Mouse (Mus musculus): Measurements from ENCODE around the gene Rpl36a.
"Not testable (repeated sequence)": the region's sequence is repeated elsewhere in the genome, so short reads cannot be mapped to it uniquely, and the experiment has no call there.

Rpl36a gene

GRCm38 (mm10) chrX:134585103-134586002 lies at the start of gene Rpl36a:
Gene Rpl36a (plus strand): TSS chrX:134585654.
- DNase-seq (ENCODE audit: low spot score): peak; percentile 83

GRCm38 (mm10) chrX:134539795-134540194 lies 45.7 kb upstream of the Rpl36a start:
- not testable (repeated sequence) for DNase-seq (ENCODE audit: low spot score)

GRCm38 (mm10) chrX:134540414-134541135 lies 44.9 kb upstream of the Rpl36a start:
- no peak for DNase-seq (ENCODE audit: low spot score)

GRCm38 (mm10) chrX:134541145-134541954 lies 44.1 kb upstream of the Rpl36a start, which contains the start of gene Timm8a1:
Gene Timm8a1 (minus strand): TSS chrX:134541865.
- DNase-seq (ENCODE audit: low spot score): no peak

GRCm38 (mm10) chrX:134541955-134542308 lies 43.5 kb upstream of the Rpl36a start:
- DNase-seq (ENCODE audit: low spot score): no peak

- DNase-seq (ENCODE audit: low spot score): no peak
These were observed 38.1 kb upstream of the Rpl36a start for GRCm38 (mm10) chrX:134547330-134547729.

GRCm38 (mm10) chrX:134550903-134551302 lies 34.6 kb upstream of the Rpl36a start:
- peak; percentile 38 for DNase-seq (ENCODE audit: low spot score)

GRCm38 (mm10) chrX:134553326-134553725 lies 32.1 kb upstream of the Rpl36a start:
- no peak for DNase-seq (ENCODE audit: low spot score)

GRCm38 (mm10) chrX:134554425-134554824 lies 31.0 kb upstream of the Rpl36a start:
- no peak for DNase-seq (ENCODE audit: low spot score)

- DNase-seq (ENCODE audit: low spot score): no peak
These were observed 21.1 kb upstream of the Rpl36a start for GRCm38 (mm10) chrX:134564326-134564725.

- DNase-seq (ENCODE audit: low spot score): no peak
These were observed 18.8 kb upstream of the Rpl36a start for GRCm38 (mm10) chrX:134566536-134567222.

GRCm38 (mm10) chrX:134577896-134578295 lies 7.6 kb upstream of the Rpl36a start:
- no peak for DNase-seq (ENCODE audit: low spot score)

- DNase-seq (ENCODE audit: low spot score): no peak
These were observed 4.7 kb upstream of the Rpl36a start for GRCm38 (mm10) chrX:134580528-134581305.

- no peak for DNase-seq (ENCODE audit: low spot score)
These were observed 3.2 kb upstream of the Rpl36a start for GRCm38 (mm10) chrX:134582270-134582669.

- no peak for DNase-seq (ENCODE audit: low spot score)
These were observed 2.4 kb upstream of the Rpl36a start, which contains the start of gene Btk for GRCm38 (mm10) chrX:134582888-134583669. Gene Btk (minus strand): TSS chrX:134583570.

- DNase-seq (ENCODE audit: low spot score): no peak
These were observed 993 bp downstream of the Rpl36a start for GRCm38 (mm10) chrX:134586447-134586846.

- no peak for DNase-seq (ENCODE audit: low spot score)
These were observed 2.8 kb downstream of the Rpl36a start for GRCm38 (mm10) chrX:134588261-134588660.

- DNase-seq (ENCODE audit: low spot score): no peak
These were observed 3.5 kb downstream of the Rpl36a start for GRCm38 (mm10) chrX:134588997-134589396.

GRCm38 (mm10) chrX:134589836-134590235 lies 4.4 kb downstream of the Rpl36a start:
- DNase-seq (ENCODE audit: low spot score): no peak

Measured in layer of hippocampus, adult 9-10 months (tissue).